8 mouse cellular contexts compared by ENCODE assay signal in genomic region chr7:65955304-65956220, GRCm38 (mm10).
DNase-seq lines count a peak whose midpoint lies in the region; ATAC-seq and TF ChIP-seq lines count a peak whose summit lies in the region.

No protein-coding gene starts in this region.

- H3K9me3 ChIP-seq in kidney, postnatal 0 days (replicated peaks; ENCODE audit: low read length): no peaks in the 10 kb centered on the region
- no peaks in the 10 kb centered on the region for H3K9me3 ChIP-seq in forebrain, embryonic 16.5 days (ENCODE audit: control insufficient read depth, low read length)
- no peaks in the 10 kb centered on the region for H3K9me3 ChIP-seq in limb, embryonic 10.5 days (replicated peaks)

- H3K27me3 ChIP-seq in kidney, postnatal 0 days (ENCODE audit: insufficient read depth, low read length): no peaks in the 10 kb centered on the region
- H3K27me3 ChIP-seq in forebrain, embryonic 16.5 days (replicated peaks; ENCODE audit: control insufficient read depth, insufficient read depth, low read length): no peaks in the 10 kb centered on the region
- peaks cover 6% of the 10 kb centered on the region; the same call in 1 of the 2 replicates for H3K27me3 ChIP-seq in limb, embryonic 10.5 days (ENCODE audit: low read depth, poor library complexity, severe bottlenecking)

- no peak for TF ChIP-seq CTCF in kidney, postnatal 0 days (IDR thresholded peaks at IDR 0.05; ENCODE audit: low read depth)

- H3K36me3 ChIP-seq in kidney, postnatal 0 days (ENCODE audit: insufficient read depth, low read length): no peaks in the 10 kb centered on the region
- no peaks in the 10 kb centered on the region for H3K36me3 ChIP-seq in forebrain, embryonic 16.5 days (ENCODE audit: control insufficient read depth, insufficient read depth)
- 0 out of 2 replicates have a peak, but pooled peaks cover 3% of the 10 kb centered on the region for H3K36me3 ChIP-seq in limb, embryonic 10.5 days

- no peak overlapping the region for H3K27ac ChIP-seq in kidney, postnatal 0 days
- no peak overlapping the region for H3K27ac ChIP-seq in forebrain, embryonic 16.5 days (ENCODE audit: low read length)
- peak overlapping the region; percentile 72 for H3K27ac ChIP-seq in limb, embryonic 10.5 days

- WGBS in kidney, postnatal 0 days: 31% methylated on average over 24 of the region's 24 CpGs
- WGBS in forebrain, embryonic 16.5 days: 51% methylated on average over 24 of the region's 24 CpGs
- WGBS in limb, embryonic 10.5 days: 29% methylated on average over 24 of the region's 24 CpGs

- no peak overlapping the region for H3K4me2 ChIP-seq in kidney, postnatal 0 days (ENCODE audit: low read length)
- no peak overlapping the region for H3K4me2 ChIP-seq in forebrain, embryonic 16.5 days (ENCODE audit: low read length)

- DNase-seq in kidney, postnatal 0 days (ENCODE audit: low spot score): peak; percentile 16
- no peak for DNase-seq in kidney, adult 18-20 months
- peak; percentile 68 for DNase-seq in limb, embryonic 10.5 days (ENCODE audit: low spot score)
- peak; percentile 12 to 57 for DNase-seq in right cerebral cortex, postnatal 36 days (ENCODE audit: low spot score in 2 of 2)
- no peak for DNase-seq in cerebellum, adult 9-10 months
- no peak for DNase-seq in thymus, postnatal 10 days (ENCODE audit: low spot score in 2 of 2)

- ATAC-seq in kidney, postnatal 0 days (replicated peaks; ENCODE audit: low FRiP score, low read depth): 0 out of 2 replicates have a peak, but pooled peaks have one; percentile 43
- ATAC-seq in forebrain, embryonic 16.5 days: peak; percentile 80
- ATAC-seq in granulocyte monocyte progenitor cell, adult 5-6 weeks (replicated peaks; ENCODE audit: poor library complexity, severe bottlenecking): no peak

- no peak overlapping the region for H3K9ac ChIP-seq in kidney, postnatal 0 days (ENCODE audit: low read depth, low read length)
- H3K9ac ChIP-seq in forebrain, embryonic 16.5 days (replicated peaks; ENCODE audit: low read depth, low read length): no peak overlapping the region

- H3K4me3 ChIP-seq in kidney, postnatal 0 days (replicated peaks; ENCODE audit: low read depth, low read length): no peak overlapping the region
- no peak overlapping the region for H3K4me3 ChIP-seq in forebrain, embryonic 16.5 days (replicated peaks; ENCODE audit: low read length)
- H3K4me3 ChIP-seq in limb, embryonic 10.5 days: peak overlapping the region; percentile 5; the same call in 1 of the 2 replicates

- H3K4me1 ChIP-seq in kidney, postnatal 0 days (replicated peaks; ENCODE audit: insufficient read depth, low read length): no peaks in the 10 kb centered on the region
- peaks cover 8% of the 10 kb centered on the region for H3K4me1 ChIP-seq in forebrain, embryonic 16.5 days (replicated peaks; ENCODE audit: control insufficient read depth, insufficient read depth, low read length)
- H3K4me1 ChIP-seq in limb, embryonic 10.5 days: peaks cover 23% of the 10 kb centered on the region

Comparison
In these comparisons a context has a peak if more than half of its experiments do, and no peak if none do; other contexts are left out.
1. DNase-seq: peak in kidney, postnatal 0 days (single experiment), limb, embryonic 10.5 days (single experiment) and right cerebral cortex, postnatal 36 days (2 of 2); none in kidney, adult 18-20 months (single experiment), cerebellum, adult 9-10 months (single experiment) and thymus, postnatal 10 days (0 of 2).